Mouse (Mus musculus): ENCODE data around the gene Acp4.
"Not testable (repeated sequence)": the region's sequence is repeated elsewhere in the genome, so short reads cannot be mapped to it uniquely, and the experiment has no call there.

The Acp4 gene

GRCm38 (mm10) chr7:44244080-44244479 lies 13.1 kb downstream of the Acp4 start:
- no peak for TF ChIP-seq GATA4 (IDR thresholded peaks at IDR 0.05; ENCODE audit: insufficient replicate concordance, low read length)

GRCm38 (mm10) chr7:44241163-44241562 lies 16.0 kb downstream of the Acp4 start:
- TF ChIP-seq GATA4 (IDR thresholded peaks at IDR 0.05; ENCODE audit: insufficient replicate concordance, low read length), result no peak

GRCm38 (mm10) chr7:44240712-44241111 lies 16.5 kb downstream of the Acp4 start:
- TF ChIP-seq GATA4 (IDR thresholded peaks at IDR 0.05; ENCODE audit: insufficient replicate concordance, low read length), result no peak

GRCm38 (mm10) chr7:44239913-44240312 lies 17.3 kb downstream of the Acp4 start:
- TF ChIP-seq GATA4 (IDR thresholded peaks at IDR 0.05; ENCODE audit: insufficient replicate concordance, low read length), result no peak

- TF ChIP-seq GATA4 (IDR thresholded peaks at IDR 0.05; ENCODE audit: insufficient replicate concordance, low read length), result no peak
Measured at GRCm38 (mm10) chr7:44235909-44236308, 21.3 kb downstream of the Acp4 start, which contains the start of gene Gm36864. TSS of gene Gm36864 (plus strand) at chr7:44236177.

- no peak for TF ChIP-seq GATA4 (IDR thresholded peaks at IDR 0.05; ENCODE audit: insufficient replicate concordance, low read length)
Measured at GRCm38 (mm10) chr7:44225076-44225475, 32.1 kb downstream of the Acp4 start, which contains the start of gene Klk1. TSS of gene Klk1 (plus strand) at chr7:44225360.

- TF ChIP-seq GATA4 (IDR thresholded peaks at IDR 0.05; ENCODE audit: insufficient replicate concordance, low read length), result no peak
Measured at GRCm38 (mm10) chr7:44215645-44216044, 41.5 kb downstream of the Acp4 start, which contains the start of gene Klk1b5. TSS of gene Klk1b5 (plus strand) at chr7:44215945.

GRCm38 (mm10) chr7:44208307-44208706 lies 48.9 kb downstream of the Acp4 start:
- no peak for TF ChIP-seq GATA4 (IDR thresholded peaks at IDR 0.05; ENCODE audit: insufficient replicate concordance, low read length)

GRCm38 (mm10) chr7:44207135-44207534 lies 50.0 kb downstream of the Acp4 start, which contains the start of gene Klk1b4:
TSS of gene Klk1b4 (plus strand) at chr7:44207435.
- TF ChIP-seq GATA4 (IDR thresholded peaks at IDR 0.05; ENCODE audit: insufficient replicate concordance, low read length), result not testable (repeated sequence)
